Mouse (Mus musculus): ENCODE measurements around the gene Gm5148. TPM values are rescaled to one million over a fixed set of nuclear protein-coding genes. Genes with fewer than 3 reads are reported as not detected.
A peak's percentile ranks its signal among the peaks of the same experiment; 100 is the strongest.

The Gm5148 gene
- polyA plus RNA-seq, 1 experiment = 0.02 TPM

DNA sequence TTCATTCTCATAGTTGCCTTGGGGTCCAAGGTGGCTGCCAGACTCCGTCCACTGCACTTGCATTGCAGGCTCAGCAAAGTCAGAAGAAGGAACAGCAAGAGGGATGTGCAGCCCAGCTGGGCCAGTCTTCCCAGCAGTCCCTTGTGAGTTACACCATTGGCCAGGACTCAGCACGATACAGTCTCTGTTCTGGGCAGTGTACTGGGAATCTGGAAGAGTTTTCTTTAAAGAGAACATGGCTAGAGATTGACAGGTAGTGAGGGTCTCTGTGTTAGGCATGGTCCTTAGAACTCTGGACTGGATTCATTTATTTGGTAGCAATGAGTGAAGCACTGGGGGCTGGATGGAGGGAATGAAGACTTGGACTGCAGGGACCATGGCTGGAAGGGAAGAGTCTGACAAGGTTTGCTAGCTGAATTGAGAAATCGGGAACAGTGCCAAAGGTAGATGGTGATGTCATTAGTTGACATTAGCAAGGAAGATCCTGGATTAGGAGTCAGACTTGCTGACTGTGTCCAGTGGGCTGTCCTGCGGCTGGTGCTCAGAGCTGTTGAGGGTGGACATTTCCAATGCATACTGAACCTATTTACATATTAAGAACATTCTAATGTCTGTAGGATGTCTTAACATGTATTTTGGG lies 2.3 kb upstream of the Gm5148 start:
- Histone ChIP-seq H3K4me1 (ENCODE audit: control insufficient read depth) (peaks cover 1% of the 10 kb centered on the region; the same call in 1 of the 2 replicates), H3K9me3 (ENCODE audit: control insufficient read depth, low read length) (no peaks in the 10 kb centered on the region), H3K27me3 (ENCODE audit: control insufficient read depth) (peaks cover 37% of the 10 kb centered on the region), H3K4me3 (replicated peaks) (no peak overlapping the region), H3K36me3 (ENCODE audit: control insufficient read depth) (no peaks in the 10 kb centered on the region)
- TF ChIP-seq GATA1 (IDR thresholded peaks at IDR 0.05; ENCODE audit: low read length) (no peak), TAL1 (IDR thresholded peaks at IDR 0.05; ENCODE audit: low read length) (no peak)

GRCm38 (mm10) chr3:37724946-37725735 lies 851 bp upstream of the Gm5148 start:
- TF ChIP-seq TAL1 (IDR thresholded peaks at IDR 0.05; ENCODE audit: low read length) (no peak), GATA1 (IDR thresholded peaks at IDR 0.05; ENCODE audit: low read length) (no peak)
- Histone ChIP-seq H3K4me3 (replicated peaks) (no peak overlapping the region), H3K36me3 (ENCODE audit: control insufficient read depth) (no peaks in the 10 kb centered on the region), H3K27me3 (ENCODE audit: control insufficient read depth) (peaks cover 45% of the 10 kb centered on the region), H3K9me3 (ENCODE audit: control insufficient read depth, low read length) (no peaks in the 10 kb centered on the region), H3K4me1 (ENCODE audit: control insufficient read depth) (peaks cover 1% of the 10 kb centered on the region; the same call in 1 of the 2 replicates)

- Histone ChIP-seq H3K36me3 (ENCODE audit: control insufficient read depth) (no peaks in the 10 kb centered on the region), H3K4me3 (replicated peaks) (peak overlapping the region; percentile 11), H3K4me1 (ENCODE audit: control insufficient read depth) (peaks cover 1% of the 10 kb centered on the region; the same call in 1 of the 2 replicates), H3K27me3 (ENCODE audit: control insufficient read depth) (peaks cover 45% of the 10 kb centered on the region), H3K9me3 (ENCODE audit: control insufficient read depth, low read length) (no peaks in the 10 kb centered on the region)
- TF ChIP-seq GATA1 (IDR thresholded peaks at IDR 0.05; ENCODE audit: low read length) (no peak), TAL1 (IDR thresholded peaks at IDR 0.05; ENCODE audit: low read length) (no peak)
These were observed 574 bp downstream of the Gm5148 start for GRCm38 (mm10) chr3:37723662-37724170.

GRCm38 (mm10) chr3:37723061-37723521 lies 1.2 kb downstream of the Gm5148 start:
- Histone ChIP-seq H3K9me3 (ENCODE audit: control insufficient read depth, low read length) (no peaks in the 10 kb centered on the region), H3K36me3 (ENCODE audit: control insufficient read depth) (no peaks in the 10 kb centered on the region), H3K4me1 (ENCODE audit: control insufficient read depth) (peaks cover 1% of the 10 kb centered on the region; the same call in 1 of the 2 replicates), H3K4me3 (replicated peaks) (no peak overlapping the region), H3K27me3 (ENCODE audit: control insufficient read depth) (peaks cover 45% of the 10 kb centered on the region)
- TF ChIP-seq GATA1 (IDR thresholded peaks at IDR 0.05; ENCODE audit: low read length) = no peak
- no peak for TF ChIP-seq TAL1 (IDR thresholded peaks at IDR 0.05; ENCODE audit: low read length)

GRCm38 (mm10) chr3:37722487-37723060 lies 1.7 kb downstream of the Gm5148 start:
- TF ChIP-seq GATA1 (IDR thresholded peaks at IDR 0.05; ENCODE audit: low read length) = no peak
- TF ChIP-seq TAL1 (IDR thresholded peaks at IDR 0.05; ENCODE audit: low read length) = no peak
- peaks cover 1% of the 10 kb centered on the region; the same call in 1 of the 2 replicates for H3K4me1 ChIP-seq (ENCODE audit: control insufficient read depth)
- no peaks in the 10 kb centered on the region for H3K36me3 ChIP-seq (ENCODE audit: control insufficient read depth)
- peaks cover 45% of the 10 kb centered on the region for H3K27me3 ChIP-seq (ENCODE audit: control insufficient read depth)
- H3K4me3 ChIP-seq (replicated peaks) = no peak overlapping the region
- no peaks in the 10 kb centered on the region for H3K9me3 ChIP-seq (ENCODE audit: control insufficient read depth, low read length)

- Histone ChIP-seq H3K27me3 (ENCODE audit: control insufficient read depth) (peaks cover 12% of the 10 kb centered on the region), H3K4me3 (replicated peaks) (no peak overlapping the region), H3K9me3 (ENCODE audit: control insufficient read depth, low read length) (no peaks in the 10 kb centered on the region), H3K36me3 (ENCODE audit: control insufficient read depth) (no peaks in the 10 kb centered on the region), H3K4me1 (ENCODE audit: control insufficient read depth) (no peaks in the 10 kb centered on the region)
- TF ChIP-seq TAL1 (IDR thresholded peaks at IDR 0.05; ENCODE audit: low read length) (no peak), GATA1 (IDR thresholded peaks at IDR 0.05; ENCODE audit: low read length) (no peak)
These were observed 7.3 kb downstream of the Gm5148 start for GRCm38 (mm10) chr3:37716992-37717391.

- no peak overlapping the region for H3K4me3 ChIP-seq (replicated peaks)
- TF ChIP-seq GATA1 (IDR thresholded peaks at IDR 0.05; ENCODE audit: low read length) = no peak
- no peak for TF ChIP-seq TAL1 (IDR thresholded peaks at IDR 0.05; ENCODE audit: low read length)
- H3K9me3 ChIP-seq (ENCODE audit: control insufficient read depth, low read length) = no peaks in the 10 kb centered on the region
- 0 out of 2 replicates have a peak, but pooled peaks cover 2% of the 10 kb centered on the region for H3K27me3 ChIP-seq (ENCODE audit: control insufficient read depth)
- no peaks in the 10 kb centered on the region for H3K36me3 ChIP-seq (ENCODE audit: control insufficient read depth)
- no peaks in the 10 kb centered on the region for H3K4me1 ChIP-seq (ENCODE audit: control insufficient read depth)
These were observed 8.6 kb downstream of the Gm5148 start for GRCm38 (mm10) chr3:37715734-37716133.

- no peaks in the 10 kb centered on the region for H3K9me3 ChIP-seq (ENCODE audit: control insufficient read depth, low read length)
These were observed 11.8 kb downstream of the Gm5148 start for GRCm38 (mm10) chr3:37712501-37712900.

DNA sequence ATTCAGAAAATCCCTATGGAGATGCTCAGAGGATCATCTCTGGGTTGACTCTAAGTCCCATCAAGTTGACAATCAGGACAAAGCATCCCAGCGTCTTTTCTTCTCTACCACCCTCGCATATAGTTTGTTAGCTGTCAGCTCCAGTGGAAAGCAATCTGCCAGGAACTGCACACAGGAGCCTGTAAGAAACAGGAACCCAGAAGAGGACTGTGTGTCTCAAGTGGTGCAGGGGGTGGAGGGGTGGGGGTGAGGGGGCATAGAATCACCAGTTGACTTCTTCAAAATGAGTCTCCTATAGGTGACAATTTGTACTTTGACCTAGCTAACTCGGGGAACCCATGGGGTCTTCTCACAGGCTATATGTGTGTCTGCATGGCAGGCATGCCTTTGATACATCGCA lies 12.7 kb downstream of the Gm5148 start:
- Histone ChIP-seq H3K27me3 (ENCODE audit: control insufficient read depth) (no peaks in the 10 kb centered on the region), H3K4me1 (ENCODE audit: control insufficient read depth) (no peaks in the 10 kb centered on the region), H3K36me3 (ENCODE audit: control insufficient read depth) (no peaks in the 10 kb centered on the region), H3K4me3 (replicated peaks) (no peak overlapping the region), H3K9me3 (ENCODE audit: control insufficient read depth, low read length) (no peaks in the 10 kb centered on the region)
- TF ChIP-seq TAL1 (IDR thresholded peaks at IDR 0.05; ENCODE audit: low read length) (no peak), GATA1 (IDR thresholded peaks at IDR 0.05; ENCODE audit: low read length) (no peak)

More at GRCm38 (mm10) chr3:37712501-37712900, 11.8 kb downstream of the Gm5148 start:
- Histone ChIP-seq H3K36me3 (ENCODE audit: control insufficient read depth) (no peaks in the 10 kb centered on the region), H3K4me3 (replicated peaks) (no peak overlapping the region), H3K4me1 (ENCODE audit: control insufficient read depth) (no peaks in the 10 kb centered on the region), H3K27me3 (ENCODE audit: control insufficient read depth) (no peaks in the 10 kb centered on the region)
- TF ChIP-seq TAL1 (IDR thresholded peaks at IDR 0.05; ENCODE audit: low read length) (no peak), GATA1 (IDR thresholded peaks at IDR 0.05; ENCODE audit: low read length) (no peak)

All from erythroblast, embryonic 14.5 days (primary cell).